Mouse (Mus musculus) liver, embryonic 12.5 days (tissue): ENCODE results near the gene Cdk5rap2. TPM values are rescaled to one million over a fixed set of nuclear protein-coding genes. Genes with fewer than 3 reads are reported as not detected.

Experiments
- ATAC-seq: fragments of 200-750 bp; cut with Nextera tagmentation; 2 replicates; pipeline ENCODE4 v1.8.0; 2017; ENCODE audit warnings: moderate number of reproducible peaks, mild to moderate bottlenecking, moderate library complexity
- H3K27ac ChIP-seq: fragments of 300-500 bp; sonication (generic); 2 replicates; pipeline ENCODE4 v1.5.1; 2016; ENCODE audit warnings: mild to moderate bottlenecking
- H3K27me3 ChIP-seq: fragments of 300-500 bp; sonication (generic); replicated peaks from 2 replicates; pipeline ENCODE4 v1.6.1; 2016; ENCODE audit warnings: mild to moderate bottlenecking, moderate library complexity
- H3K36me3 ChIP-seq: fragments of 300-500 bp; sonication (generic); 2 replicates; pipeline ENCODE4 v1.6.1; 2016; ENCODE audit warnings: mild to moderate bottlenecking, moderate library complexity
- H3K4me1 ChIP-seq: fragments of 300-500 bp; sonication (generic); 2 replicates; pipeline ENCODE4 v1.6.1; 2016
- H3K4me2 ChIP-seq: fragments of 300-500 bp; sonication (generic); 2 replicates; pipeline ENCODE4 v1.6.1; 2016; ENCODE audit warnings: mild to moderate bottlenecking, moderate library complexity
- H3K4me3 ChIP-seq: fragments of 300-500 bp; sonication (generic); 2 replicates; pipeline ENCODE4 v1.5.1; 2016; ENCODE audit warnings: mild to moderate bottlenecking, moderate library complexity
- H3K9ac ChIP-seq: fragments of 300-500 bp; sonication (generic); 2 replicates; pipeline ENCODE4 v1.6.1; 2016; ENCODE audit warnings: mild to moderate bottlenecking, moderate library complexity
- H3K9me3 ChIP-seq: fragments of 300-500 bp; sonication (generic); replicated peaks from 2 replicates; pipeline ENCODE4 v1.6.1; 2016; ENCODE audit warnings: mild to moderate bottlenecking, moderate library complexity
- WGBS: fragments of 180-500 bp; shearing (Covaris S2); methylation state at CpG from one replicate; pipeline ENCODE4 v1.1.7; 2016; ENCODE audit not compliant: insufficient replicate concordance; 5-methylcytosine and 5-hydroxymethylcytosine counted together
- polyA plus RNA-seq: library from polyadenylated mRNA; unstranded; fragments of >200 nt; fragmentation: Nextera tagmentation; extraction: Ambion mirVana; gene quantifications from 2 replicates; pipeline ENCODE4 v1.2.1, GENCODE M21; 2016

Cdk5rap2 gene
- polyA plus RNA-seq, 1 experiment from 2014 or later = 11.7 TPM

DNA sequence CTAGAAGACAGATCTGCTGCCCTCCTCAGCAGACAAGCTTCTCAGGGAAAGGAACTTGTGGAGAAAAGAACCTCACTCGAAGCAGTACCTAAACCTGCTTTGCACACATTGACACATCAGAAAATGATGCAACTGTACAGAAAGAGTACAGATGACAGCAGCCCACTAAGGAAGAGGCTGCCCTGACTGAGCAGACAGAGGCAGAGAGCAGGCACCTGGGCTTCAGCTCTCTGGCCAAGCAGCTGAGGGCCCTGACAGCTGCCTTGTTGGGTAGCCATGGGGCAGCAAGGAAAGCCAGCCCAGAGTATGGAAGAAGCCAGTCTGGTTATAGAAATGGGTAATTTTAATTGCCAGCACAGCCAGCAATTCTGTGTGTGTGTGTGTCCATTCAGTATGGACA is 188.9 kb downstream of the Cdk5rap2 start:
- Histone ChIP-seq H3K4me2 (no peak overlapping the region), H3K9ac (no peak overlapping the region), H3K9me3 (no peaks in the 10 kb centered on the region), H3K4me1 (no peaks in the 10 kb centered on the region; the same call in 1 of the 2 replicates), H3K27me3 (no peaks in the 10 kb centered on the region), H3K36me3 (peaks cover 53% of the 10 kb centered on the region), H3K27ac (no peak overlapping the region), H3K4me3 (no peak overlapping the region)
- no peak for ATAC-seq
- 66% methylated on average over 1 of the region's 1 CpGs for WGBS

DNA sequence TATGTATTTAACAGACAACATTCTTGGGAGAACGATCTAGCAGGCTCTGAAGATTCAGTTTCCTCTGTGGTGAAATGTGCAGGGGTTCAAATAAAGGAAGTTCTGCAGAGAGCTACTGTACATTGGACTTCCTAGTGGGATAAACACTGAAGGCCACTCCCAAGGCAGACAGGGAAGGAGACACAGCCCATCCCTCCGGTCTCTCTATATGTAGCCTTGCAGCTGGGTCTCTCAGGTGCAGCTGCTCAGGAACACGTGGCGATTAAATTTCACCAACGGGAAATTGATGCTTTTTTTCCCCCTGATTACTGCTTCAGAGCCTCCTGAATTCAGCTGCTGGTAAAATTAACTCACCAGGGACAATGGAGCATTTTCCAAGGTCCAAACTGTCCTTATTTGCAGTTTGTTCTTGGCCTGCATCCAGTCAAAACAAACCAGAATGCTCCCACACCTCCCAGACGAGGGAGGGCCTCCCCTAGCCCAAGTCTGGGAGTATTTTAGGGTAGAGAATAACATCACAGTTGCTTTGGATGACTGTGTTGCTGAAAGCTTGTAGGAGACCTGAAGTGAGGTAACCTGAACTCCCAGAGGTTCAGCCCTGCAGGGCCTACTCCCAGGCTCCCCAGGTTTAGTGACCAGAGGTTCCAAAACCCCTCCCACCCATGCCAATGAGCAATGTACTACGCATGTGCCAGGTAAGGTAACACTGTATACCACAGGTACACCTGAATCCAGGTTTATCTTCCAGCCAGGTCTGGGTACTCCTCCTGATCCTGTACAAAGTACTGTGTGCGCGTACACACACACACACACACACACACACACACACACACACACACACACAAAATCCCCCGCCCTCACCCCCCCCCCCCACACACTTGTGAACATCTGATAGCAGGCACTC is 189.7 kb downstream of the Cdk5rap2 start:
- Histone ChIP-seq H3K27ac (no peak overlapping the region), H3K4me2 (no peak overlapping the region), H3K4me3 (no peak overlapping the region), H3K9me3 (no peaks in the 10 kb centered on the region), H3K36me3 (peaks cover 45% of the 10 kb centered on the region), H3K4me1 (no peaks in the 10 kb centered on the region; the same call in 1 of the 2 replicates), H3K27me3 (no peaks in the 10 kb centered on the region), H3K9ac (no peak overlapping the region)
- no peak for ATAC-seq
- WGBS = 76% methylated on average over 10 of the region's 10 CpGs

- H3K4me1 ChIP-seq = no peaks in the 10 kb centered on the region; the same call in 1 of the 2 replicates
- ATAC-seq = no peak
- no peak overlapping the region for H3K27ac ChIP-seq
- WGBS = 79% methylated on average over 4 of the region's 4 CpGs
- no peak overlapping the region for H3K9ac ChIP-seq
- no peak overlapping the region for H3K4me2 ChIP-seq
- H3K36me3 ChIP-seq = peaks cover 39% of the 10 kb centered on the region
- H3K27me3 ChIP-seq = no peaks in the 10 kb centered on the region
- no peak overlapping the region for H3K4me3 ChIP-seq
- H3K9me3 ChIP-seq = no peaks in the 10 kb centered on the region
These were observed 190.5 kb downstream of the Cdk5rap2 start for GRCm38 (mm10) chr4:70219776-70220175.

DNA sequence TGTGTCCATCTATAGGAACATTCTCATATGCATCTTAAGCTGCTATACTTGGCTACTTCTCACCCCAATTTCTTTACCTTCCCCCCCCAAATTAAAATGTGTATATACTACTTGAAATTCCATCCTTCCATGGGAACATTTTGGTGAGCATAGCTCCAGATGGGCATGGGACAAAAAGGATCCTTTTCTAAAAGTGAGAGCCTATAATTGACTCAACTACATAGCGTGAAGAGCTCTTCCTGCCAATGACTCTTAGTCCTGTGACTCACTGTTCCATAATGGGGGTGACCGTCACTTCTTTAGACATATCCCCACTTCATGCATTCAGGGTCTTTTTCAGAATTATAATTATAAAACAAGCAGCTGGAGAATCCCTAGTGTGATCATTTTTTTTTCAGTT is 224.3 kb downstream of the Cdk5rap2 start:
- Histone ChIP-seq H3K27ac (no peak overlapping the region), H3K4me1 (no peaks in the 10 kb centered on the region), H3K9me3 (no peaks in the 10 kb centered on the region), H3K4me3 (no peak overlapping the region), H3K36me3 (no peaks in the 10 kb centered on the region), H3K27me3 (no peaks in the 10 kb centered on the region), H3K4me2 (no peak overlapping the region), H3K9ac (no peak overlapping the region)
- no peak for ATAC-seq
- WGBS = 72% methylated on average over 2 of the region's 2 CpGs

Other genes starting within 250 kb of the Cdk5rap2 start
- 3.7 and 4.7 TPM in 2 replicates for gene Megf9, start 124.6 kb upstream of the Cdk5rap2 start, polyA plus RNA-seq